Mouse (Mus musculus): ENCODE data around the gene Chst8.

Chst8 gene

GRCm38 (mm10) chr7:34812531-34813111 lies at the start of gene Chst8:
Gene Chst8, minus strand, starts transcription at chr7:34812711.
- DNase-seq (ENCODE audit: low spot score in 2 of 2) = peak in 1 of 2 experiments; percentile 8

GRCm38 (mm10) chr7:34858291-34858690 lies 45.8 kb upstream of the Chst8 start:
- DNase-seq (ENCODE audit: low spot score in 2 of 2) = no peak

GRCm38 (mm10) chr7:34854781-34855352 lies 42.4 kb upstream of the Chst8 start:
- DNase-seq (ENCODE audit: low spot score in 2 of 2) = no peak

- DNase-seq (ENCODE audit: low spot score in 2 of 2) = no peak
Measured at GRCm38 (mm10) chr7:34853393-34853792, 40.9 kb upstream of the Chst8 start.

GRCm38 (mm10) chr7:34849660-34850059 lies 37.1 kb upstream of the Chst8 start:
- DNase-seq (ENCODE audit: low spot score in 2 of 2) = no peak

GRCm38 (mm10) chr7:34848811-34849210 lies 36.3 kb upstream of the Chst8 start:
- no peak for DNase-seq (ENCODE audit: low spot score in 2 of 2)

- DNase-seq (ENCODE audit: low spot score in 2 of 2) = no peak
Measured at GRCm38 (mm10) chr7:34847900-34848299, 35.4 kb upstream of the Chst8 start.

GRCm38 (mm10) chr7:34847410-34847809 lies 34.9 kb upstream of the Chst8 start:
- DNase-seq (ENCODE audit: low spot score in 2 of 2) = no peak

- DNase-seq (ENCODE audit: low spot score in 2 of 2) = no peak
Measured at GRCm38 (mm10) chr7:34838749-34839148, 26.2 kb upstream of the Chst8 start.

GRCm38 (mm10) chr7:34838231-34838630 lies 25.7 kb upstream of the Chst8 start:
- no peak for DNase-seq (ENCODE audit: low spot score in 2 of 2)

GRCm38 (mm10) chr7:34826255-34826909 lies 13.9 kb upstream of the Chst8 start:
- no peak for DNase-seq (ENCODE audit: low spot score in 2 of 2)

- no peak for DNase-seq (ENCODE audit: low spot score in 2 of 2)
Measured at GRCm38 (mm10) chr7:34821587-34821986, 9.1 kb upstream of the Chst8 start.

GRCm38 (mm10) chr7:34820554-34820953 lies 8.0 kb upstream of the Chst8 start:
- no peak for DNase-seq (ENCODE audit: low spot score in 2 of 2)

GRCm38 (mm10) chr7:34819796-34820195 lies 7.3 kb upstream of the Chst8 start:
- no peak for DNase-seq (ENCODE audit: low spot score in 2 of 2)

GRCm38 (mm10) chr7:34818660-34819059 lies 6.1 kb upstream of the Chst8 start:
- DNase-seq (ENCODE audit: low spot score in 2 of 2) = no peak

- no peak for DNase-seq (ENCODE audit: low spot score in 2 of 2)
Measured at GRCm38 (mm10) chr7:34816981-34817380, 4.5 kb upstream of the Chst8 start.

GRCm38 (mm10) chr7:34814801-34815200 lies 2.3 kb upstream of the Chst8 start:
- DNase-seq (ENCODE audit: low spot score in 2 of 2) = no peak

- DNase-seq (ENCODE audit: low spot score in 2 of 2) = no peak
Measured at GRCm38 (mm10) chr7:34811531-34812526, 682 bp downstream of the Chst8 start.

- DNase-seq (ENCODE audit: low spot score in 2 of 2) = no peak
Measured at GRCm38 (mm10) chr7:34811060-34811459, 1.5 kb downstream of the Chst8 start.

GRCm38 (mm10) chr7:34806307-34806706 lies 6.2 kb downstream of the Chst8 start:
- DNase-seq (ENCODE audit: low spot score in 2 of 2) = no peak

- no peak for DNase-seq (ENCODE audit: low spot score in 2 of 2)
Measured at GRCm38 (mm10) chr7:34805691-34806205, 6.8 kb downstream of the Chst8 start.

GRCm38 (mm10) chr7:34805042-34805441 lies 7.5 kb downstream of the Chst8 start:
- no peak for DNase-seq (ENCODE audit: low spot score in 2 of 2)
